Mouse (Mus musculus) heart, postnatal 0 days (tissue): Measurements from ENCODE around the gene Ssbp2. TPM values are rescaled to one million over a fixed set of nuclear protein-coding genes. Genes with fewer than 3 reads are reported as not detected.

Source experiments
- ATAC-seq: fragments of 200-750 bp; cut with Nextera tagmentation; 2 replicates; pipeline ENCODE4 v1.8.0; 2017; ENCODE audit warnings: low read depth, moderate number of reproducible peaks, moderate library complexity; ENCODE audit not compliant: insufficient read depth
- DNase-seq: peaks from one replicate; pipeline ENCODE4 v3.0.0-alpha.2; 2016; ENCODE audit warnings: low spot score
- H3K27ac ChIP-seq: fragments of 300-500 bp; sonication (generic); 2 replicates; pipeline ENCODE4 v1.5.1; 2014; ENCODE audit warnings: low read depth, mild to moderate bottlenecking
- H3K27me3 ChIP-seq: fragments of 300-500 bp; sonication (generic); 2 replicates; pipeline ENCODE4 v1.6.1; 2014; ENCODE audit warnings: low read length, mixed read lengths; ENCODE audit not compliant: control insufficient read depth, insufficient read depth
- H3K36me3 ChIP-seq: fragments of 300-500 bp; sonication (generic); replicated peaks from 2 replicates; pipeline ENCODE4 v1.6.1; 2014; ENCODE audit warnings: low read length, mixed read lengths; ENCODE audit not compliant: control insufficient read depth, insufficient read depth
- H3K4me1 ChIP-seq: fragments of 300-500 bp; sonication (generic); 2 replicates; pipeline ENCODE4 v1.6.1; 2014; ENCODE audit warnings: antibody characterized with exemption; ENCODE audit not compliant: control insufficient read depth, insufficient read depth
- H3K4me2 ChIP-seq: fragments of 300-500 bp; sonication (generic); 2 replicates; pipeline ENCODE4 v1.6.1; 2014; ENCODE audit warnings: low read depth, mild to moderate bottlenecking, low read length, moderate library complexity
- H3K4me3 ChIP-seq: fragments of 300-500 bp; sonication (generic); 2 replicates; pipeline ENCODE4 v1.5.1; 2014; ENCODE audit warnings: low read depth, low read length
- H3K9ac ChIP-seq: fragments of 300-500 bp; sonication (generic); replicated peaks from 2 replicates; pipeline ENCODE4 v1.6.1; 2014; ENCODE audit warnings: low read depth, low read length, mixed read lengths
- H3K9me3 ChIP-seq: fragments of 300-500 bp; sonication (generic); replicated peaks from 2 replicates; pipeline ENCODE4 v1.6.1; 2016; ENCODE audit warnings: low read length; ENCODE audit not compliant: control insufficient read depth
- CTCF ChIP-seq: IDR thresholded peaks from 2 replicates; pipeline ENCODE4 v1.5.1; 2016; ENCODE audit warnings: antibody characterized with exemption, control low read depth, low read depth
- EP300 ChIP-seq: IDR thresholded peaks from 2 replicates; pipeline ENCODE4 v1.6.1; 2016; ENCODE audit warnings: antibody characterized with exemption, low read depth
- WGBS: fragments of 180-500 bp; shearing (Covaris S2); extraction: QIAGEN DNeasy Blood & Tissue Kit; methylation state at CpG from one replicate; pipeline ENCODE4 v1.1.7; 2014; 5-methylcytosine and 5-hydroxymethylcytosine counted together
- polyA plus RNA-seq: library from polyadenylated mRNA; unstranded; fragments of >200 nt; fragmentation: Nextera tagmentation; extraction: Ambion mirVana; gene quantifications from 2 replicates; pipeline ENCODE4 v1.2.1, GENCODE M21; 2015
- total RNA-seq: library from RNA; depleted of rRNA; stranded (reverse); fragments of >200 nt; gene quantifications from 2 replicates; pipeline ENCODE4 v1.2.3, GENCODE M21; 2014; ENCODE audit warnings: low replicate concordance

Ssbp2 gene
- total and polyA plus RNA-seq, 2 experiments from 2014 or later = 70.8 to 74.2 TPM

- WGBS = 89% methylated on average over 3 of the region's 3 CpGs
- H3K36me3 ChIP-seq = no peaks in the 10 kb centered on the region
- H3K4me1 ChIP-seq = no peaks in the 10 kb centered on the region
- ATAC-seq (no peak), DNase-seq (no peak)
- H3K27ac ChIP-seq = no peak overlapping the region
- no peak overlapping the region for H3K4me2 ChIP-seq
- no peak overlapping the region for H3K4me3 ChIP-seq
- no peaks in the 10 kb centered on the region for H3K27me3 ChIP-seq
- no peak for TF ChIP-seq EP300
- no peak for TF ChIP-seq CTCF
- no peaks in the 10 kb centered on the region for H3K9me3 ChIP-seq
- no peak overlapping the region for H3K9ac ChIP-seq
Measured at GRCm38 (mm10) chr13:91599594-91599993, 139.5 kb downstream of the Ssbp2 start.

GRCm38 (mm10) chr13:91605043-91605840 is 145.2 kb downstream of the Ssbp2 start:
- Histone ChIP-seq H3K9me3 (no peaks in the 10 kb centered on the region), H3K9ac (no peak overlapping the region), H3K27ac (no peak overlapping the region), H3K4me1 (no peaks in the 10 kb centered on the region), H3K4me2 (no peak overlapping the region), H3K27me3 (no peaks in the 10 kb centered on the region), H3K4me3 (no peak overlapping the region), H3K36me3 (no peaks in the 10 kb centered on the region)
- ATAC-seq (no peak), DNase-seq (no peak)
- TF ChIP-seq CTCF = no peak
- TF ChIP-seq EP300 = no peak
- 89% methylated on average over 7 of the region's 7 CpGs for WGBS

- no peaks in the 10 kb centered on the region for H3K36me3 ChIP-seq
- no peaks in the 10 kb centered on the region for H3K9me3 ChIP-seq
- WGBS = 77% methylated on average over 4 of the region's 4 CpGs
- no peak overlapping the region for H3K4me2 ChIP-seq
- TF ChIP-seq CTCF (no peak), EP300 (no peak)
- no peaks in the 10 kb centered on the region for H3K27me3 ChIP-seq
- H3K4me1 ChIP-seq = no peaks in the 10 kb centered on the region
- ATAC-seq = no peak
- H3K4me3 ChIP-seq = no peak overlapping the region
- DNase-seq = no peak
- no peak overlapping the region for H3K27ac ChIP-seq
- no peak overlapping the region for H3K9ac ChIP-seq
Measured at GRCm38 (mm10) chr13:91610601-91611000, 150.5 kb downstream of the Ssbp2 start.

GRCm38 (mm10) chr13:91611909-91612308 is 151.8 kb downstream of the Ssbp2 start:
- ATAC-seq = no peak
- DNase-seq = no peak
- H3K27ac ChIP-seq = no peak overlapping the region

GRCm38 (mm10) chr13:91612578-91612977 is 152.5 kb downstream of the Ssbp2 start:
- DNase-seq (no peak), ATAC-seq (no peak)
- 90% methylated on average over 4 of the region's 4 CpGs for WGBS
- H3K4me2 ChIP-seq = no peak overlapping the region
- no peaks in the 10 kb centered on the region for H3K36me3 ChIP-seq
- no peak overlapping the region for H3K9ac ChIP-seq
- no peak overlapping the region for H3K27ac ChIP-seq
- H3K4me3 ChIP-seq = no peak overlapping the region
- TF ChIP-seq CTCF (no peak), EP300 (no peak)
- no peaks in the 10 kb centered on the region for H3K4me1 ChIP-seq
- H3K27me3 ChIP-seq = no peaks in the 10 kb centered on the region
- H3K9me3 ChIP-seq = no peaks in the 10 kb centered on the region

More at GRCm38 (mm10) chr13:91611909-91612308, 151.8 kb downstream of the Ssbp2 start:
- Histone ChIP-seq H3K9ac (no peak overlapping the region), H3K4me3 (no peak overlapping the region), H3K27me3 (no peaks in the 10 kb centered on the region), H3K4me2 (no peak overlapping the region), H3K36me3 (no peaks in the 10 kb centered on the region), H3K4me1 (no peaks in the 10 kb centered on the region), H3K9me3 (no peaks in the 10 kb centered on the region)
- WGBS = 84% methylated on average over 3 of the region's 3 CpGs
- TF ChIP-seq EP300 (no peak), CTCF (no peak)

GRCm38 (mm10) chr13:91616050-91616449 is 156.0 kb downstream of the Ssbp2 start:
- no peak for ATAC-seq
- Histone ChIP-seq H3K9me3 (no peaks in the 10 kb centered on the region), H3K27me3 (no peaks in the 10 kb centered on the region), H3K36me3 (no peaks in the 10 kb centered on the region), H3K27ac (no peak overlapping the region), H3K4me3 (no peak overlapping the region), H3K4me2 (no peak overlapping the region), H3K4me1 (no peaks in the 10 kb centered on the region), H3K9ac (no peak overlapping the region)
- 82% methylated on average over 3 of the region's 3 CpGs for WGBS
- DNase-seq = no peak
- TF ChIP-seq CTCF (no peak), EP300 (no peak)
